Mouse (Mus musculus) intestine, embryonic 16.5 days (tissue): ENCODE measurements at regions not wholly inside any gene's neighbourhood (a gene's known extent, or its start where the extent isn't known, plus 50 kb on each side); places are given as distances from the start of the nearest gene placed in this dataset.

ENCODE experiments used
- ATAC-seq: fragments of 200-750 bp; cut with Nextera tagmentation; 2 replicates; pipeline ENCODE4 v1.8.0; 2017; ENCODE audit warnings: moderate TSS enrichment, moderate library complexity
- H3K27ac ChIP-seq: fragments of 300-500 bp; sonication (generic); 2 replicates; pipeline ENCODE4 v1.5.1; 2014; ENCODE audit warnings: mild to moderate bottlenecking, low read length
- H3K27me3 ChIP-seq: fragments of 300-500 bp; sonication (generic); replicated peaks from 2 replicates; pipeline ENCODE4 v1.6.1; 2014; ENCODE audit warnings: low read length, control low read depth, mixed read lengths; ENCODE audit not compliant: control insufficient read depth, insufficient read depth
- H3K36me3 ChIP-seq: fragments of 300-500 bp; sonication (generic); 2 replicates; pipeline ENCODE4 v1.6.1; 2014; ENCODE audit warnings: low read length, control low read depth; ENCODE audit not compliant: control insufficient read depth, insufficient read depth
- H3K4me1 ChIP-seq: fragments of 300-500 bp; sonication (generic); 2 replicates; pipeline ENCODE4 v1.6.1; 2014; ENCODE audit warnings: low read length, control low read depth, mixed read lengths; ENCODE audit not compliant: control insufficient read depth, insufficient read depth
- H3K4me2 ChIP-seq: fragments of 300-500 bp; sonication (generic); 2 replicates; pipeline ENCODE4 v1.6.1; 2014; ENCODE audit warnings: low read depth, low read length, control low read depth
- H3K4me3 ChIP-seq: fragments of 300-500 bp; sonication (generic); 2 replicates; pipeline ENCODE4 v1.5.1; 2014; ENCODE audit warnings: mild to moderate bottlenecking, low read length
- H3K9ac ChIP-seq: fragments of 300-500 bp; sonication (generic); 2 replicates; pipeline ENCODE4 v1.6.1; 2014; ENCODE audit warnings: low read depth, low read length
- H3K9me3 ChIP-seq: fragments of 300-500 bp; sonication (generic); 2 replicates; pipeline ENCODE4 v1.6.1; 2016; ENCODE audit warnings: low read length, control low read depth; ENCODE audit not compliant: control insufficient read depth
- WGBS: fragments of 180-500 bp; shearing (Covaris S2); extraction: QIAGEN DNeasy Blood & Tissue Kit; methylation state at CpG from one replicate; pipeline ENCODE4 v1.1.7; 2014; 5-methylcytosine and 5-hydroxymethylcytosine counted together

DNA sequence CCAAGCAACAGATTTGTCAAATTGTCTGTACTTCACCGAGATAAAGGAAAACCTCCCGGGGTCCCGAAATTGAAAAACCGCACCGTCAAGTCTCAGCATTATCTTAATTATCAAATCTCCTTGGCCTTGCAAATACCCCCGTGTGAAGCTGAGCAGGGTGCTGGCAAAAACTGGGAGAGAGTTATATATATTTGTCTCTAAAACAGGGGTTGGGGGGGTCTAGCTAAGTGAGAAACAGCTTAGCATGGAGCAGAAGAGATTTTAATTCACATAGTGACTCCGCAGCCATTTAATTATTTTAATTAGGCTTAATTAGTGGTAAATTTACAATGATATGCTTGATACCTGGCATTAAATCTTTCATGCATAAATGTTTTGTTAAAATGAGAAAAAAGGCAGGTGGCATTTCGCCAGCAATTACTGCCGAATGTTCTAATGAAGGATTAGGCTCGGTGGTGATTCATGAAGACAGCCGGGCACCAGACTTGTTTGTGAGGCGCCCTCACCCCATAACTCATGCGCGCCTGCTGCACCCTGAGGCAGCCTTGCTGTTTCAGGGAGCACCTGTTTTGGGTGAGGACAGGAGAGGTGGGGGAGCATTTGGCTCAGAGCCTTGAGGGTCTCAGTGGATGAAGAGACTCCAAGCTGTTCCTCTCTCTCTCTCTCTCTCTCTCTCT is 138.2 kb downstream of the Tle3 start:
- Histone ChIP-seq H3K4me3 (no peak overlapping the region), H3K36me3 (no peaks in the 10 kb centered on the region), H3K27ac (no peak overlapping the region), H3K9me3 (no peaks in the 10 kb centered on the region), H3K9ac (no peak overlapping the region), H3K4me1 (0 out of 2 replicates have a peak, but pooled peaks cover 2% of the 10 kb centered on the region), H3K4me2 (no peak overlapping the region), H3K27me3 (peaks cover 11% of the 10 kb centered on the region; the same call in 1 of the 2 replicates)
- no peak for ATAC-seq
- WGBS, result 40% methylated on average over 14 of the region's 14 CpGs

DNA sequence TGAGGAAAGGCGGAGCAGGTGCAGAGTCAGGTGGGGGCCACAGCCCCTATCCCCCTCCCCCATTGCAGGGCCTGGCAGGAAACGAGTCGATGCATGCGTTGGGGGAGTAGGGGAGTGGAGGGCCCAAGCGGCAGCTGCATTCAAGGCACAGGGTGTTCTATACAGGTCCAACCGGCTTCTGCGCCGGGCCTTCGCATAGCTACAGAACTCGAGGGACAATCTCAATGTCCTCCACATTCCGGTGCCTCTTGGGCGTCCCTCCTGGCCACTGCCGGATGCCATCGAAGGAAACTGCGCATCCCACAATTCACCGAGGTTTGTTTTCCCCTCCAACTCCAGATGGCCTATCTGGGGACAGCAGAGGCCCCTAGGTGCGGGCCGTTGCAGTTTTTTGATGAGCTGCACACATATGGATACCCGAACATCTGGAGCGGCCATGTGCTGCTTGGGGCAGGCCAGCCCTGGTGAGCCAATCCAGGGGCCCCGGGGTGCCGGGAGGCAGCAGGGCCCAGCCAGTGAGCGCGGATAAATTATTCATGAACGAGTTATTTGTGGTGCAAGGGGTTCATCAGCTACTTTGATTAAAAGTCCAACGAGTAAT is 137.5 kb downstream of the Tle3 start:
- WGBS, result 18% methylated on average over 26 of the region's 26 CpGs
- Histone ChIP-seq H3K9ac (no peak overlapping the region), H3K27me3 (peaks cover 11% of the 10 kb centered on the region; the same call in 1 of the 2 replicates), H3K4me2 (no peak overlapping the region), H3K4me1 (0 out of 2 replicates have a peak, but pooled peaks cover 2% of the 10 kb centered on the region), H3K36me3 (no peaks in the 10 kb centered on the region), H3K9me3 (no peaks in the 10 kb centered on the region), H3K27ac (no peak overlapping the region), H3K4me3 (no peak overlapping the region)
- no peak for ATAC-seq

DNA sequence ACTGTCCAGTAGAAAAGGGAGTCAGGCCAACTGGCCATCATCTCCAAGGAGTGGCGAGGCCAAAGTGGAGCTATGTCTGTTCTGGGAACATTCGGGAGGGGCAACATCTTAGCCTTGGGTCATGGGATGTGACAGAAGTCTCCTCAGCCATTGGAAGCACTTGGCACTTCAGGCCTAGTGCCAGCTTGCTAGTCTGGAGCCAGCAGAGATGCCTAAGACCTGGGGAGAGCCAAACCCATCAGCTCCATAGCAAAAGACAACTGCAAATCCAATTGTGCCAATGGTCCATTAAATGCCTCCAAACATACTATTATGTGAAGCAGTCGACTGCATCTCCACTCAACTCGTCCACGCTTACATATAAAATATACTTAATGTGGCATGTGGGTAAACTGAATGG is 136.9 kb downstream of the Tle3 start:
- WGBS, result 81% methylated on average over 5 of the region's 5 CpGs
- no peak overlapping the region for H3K4me2 ChIP-seq

DNA sequence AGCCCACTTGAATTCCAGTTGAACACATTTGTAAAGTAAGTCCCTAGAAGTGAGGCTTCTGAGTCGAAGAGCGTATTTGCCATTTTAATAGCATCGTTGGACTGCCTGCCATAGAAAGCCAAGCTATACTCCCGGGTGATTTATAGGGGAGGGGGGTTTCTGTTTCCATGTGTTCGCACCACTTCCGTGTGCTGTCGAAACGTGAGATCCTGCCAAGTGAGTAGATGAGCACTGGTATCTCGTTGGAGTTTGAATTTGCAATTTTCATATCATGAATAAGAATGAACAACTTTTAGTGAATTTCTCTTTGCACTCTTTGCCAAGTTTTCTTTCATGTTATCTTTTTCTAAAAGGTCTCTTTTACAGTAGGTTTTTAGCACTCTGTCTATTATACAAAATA is 128.7 kb downstream of the Tle3 start:
- H3K36me3 ChIP-seq, result no peaks in the 10 kb centered on the region
- ATAC-seq, result no peak
- H3K4me3 ChIP-seq, result no peak overlapping the region
- H3K27me3 ChIP-seq, result no peaks in the 10 kb centered on the region
- no peak overlapping the region for H3K4me2 ChIP-seq
- H3K4me1 ChIP-seq, result no peaks in the 10 kb centered on the region
- H3K9ac ChIP-seq, result no peak overlapping the region
- WGBS, result 76% methylated on average over 9 of the region's 9 CpGs
- no peak overlapping the region for H3K27ac ChIP-seq
- H3K9me3 ChIP-seq, result no peaks in the 10 kb centered on the region

More for the DNA sequence above, 136.9 kb downstream of the Tle3 start:
- Histone ChIP-seq H3K4me1 (0 out of 2 replicates have a peak, but pooled peaks cover 2% of the 10 kb centered on the region), H3K27ac (no peak overlapping the region), H3K9ac (no peak overlapping the region), H3K27me3 (peaks cover 11% of the 10 kb centered on the region; the same call in 1 of the 2 replicates), H3K4me3 (no peak overlapping the region), H3K9me3 (no peaks in the 10 kb centered on the region), H3K36me3 (no peaks in the 10 kb centered on the region)
- ATAC-seq, result no peak

DNA sequence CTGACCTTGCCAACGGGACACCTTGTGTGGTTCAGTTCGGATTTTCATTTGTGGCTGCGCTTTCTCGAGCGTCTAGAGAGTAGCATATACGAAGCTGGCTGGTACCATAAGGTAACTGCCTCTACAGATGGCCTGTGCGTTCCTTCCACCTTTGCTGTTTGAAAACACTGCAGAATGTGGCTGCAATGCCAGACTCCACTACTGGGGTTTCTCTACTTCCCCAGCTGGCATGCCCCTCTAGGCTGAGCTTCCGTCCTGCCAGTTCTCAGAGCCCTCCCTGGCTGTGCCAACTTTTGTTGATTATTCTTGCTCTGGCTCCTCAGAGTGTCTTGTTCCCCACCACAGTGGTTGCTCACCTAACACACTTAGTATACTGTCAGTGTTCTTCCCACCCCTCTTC is 120.7 kb downstream of the Tle3 start:
- Histone ChIP-seq H3K4me3 (no peak overlapping the region), H3K9me3 (no peaks in the 10 kb centered on the region), H3K36me3 (no peaks in the 10 kb centered on the region), H3K27ac (no peak overlapping the region), H3K4me2 (no peak overlapping the region), H3K4me1 (no peaks in the 10 kb centered on the region), H3K9ac (no peak overlapping the region), H3K27me3 (no peaks in the 10 kb centered on the region)
- ATAC-seq, result no peak
- 65% methylated on average over 8 of the region's 8 CpGs for WGBS

DNA sequence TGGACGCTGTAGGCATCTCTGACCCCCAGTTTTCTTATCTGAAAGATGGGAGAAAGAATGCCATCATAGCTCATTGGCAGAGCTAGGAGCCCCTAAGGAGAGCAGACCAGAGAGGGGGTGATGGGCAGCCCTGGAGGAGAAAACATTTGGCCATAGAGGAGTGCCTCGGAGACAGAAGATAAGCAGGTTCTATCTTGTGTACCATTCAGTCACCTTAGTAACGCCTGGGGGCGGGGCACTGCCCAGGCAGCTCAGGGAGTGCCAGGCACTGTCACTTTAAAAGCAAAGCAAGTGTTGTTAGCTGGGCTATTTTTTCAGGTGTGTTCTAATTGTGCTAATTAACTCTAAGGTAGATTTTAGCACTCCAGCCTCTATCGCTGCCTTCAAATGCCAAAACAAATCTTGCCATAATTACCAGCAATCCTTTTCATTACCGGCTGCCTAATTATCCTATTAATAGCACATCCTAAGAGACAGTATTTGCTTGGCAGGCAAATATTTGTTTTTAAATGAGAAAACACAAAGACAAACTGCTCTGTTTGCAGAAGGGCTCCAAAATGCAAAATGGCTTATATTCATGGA is 119.1 kb downstream of the Tle3 start:
- Histone ChIP-seq H3K27ac (no peak overlapping the region), H3K4me2 (no peak overlapping the region), H3K4me3 (no peak overlapping the region), H3K9ac (no peak overlapping the region), H3K36me3 (no peaks in the 10 kb centered on the region), H3K4me1 (no peaks in the 10 kb centered on the region), H3K27me3 (no peaks in the 10 kb centered on the region), H3K9me3 (no peaks in the 10 kb centered on the region)
- ATAC-seq, result peak; percentile 42; the same call in 1 of the 2 replicates
- WGBS, result 34% methylated on average over 6 of the region's 6 CpGs

DNA sequence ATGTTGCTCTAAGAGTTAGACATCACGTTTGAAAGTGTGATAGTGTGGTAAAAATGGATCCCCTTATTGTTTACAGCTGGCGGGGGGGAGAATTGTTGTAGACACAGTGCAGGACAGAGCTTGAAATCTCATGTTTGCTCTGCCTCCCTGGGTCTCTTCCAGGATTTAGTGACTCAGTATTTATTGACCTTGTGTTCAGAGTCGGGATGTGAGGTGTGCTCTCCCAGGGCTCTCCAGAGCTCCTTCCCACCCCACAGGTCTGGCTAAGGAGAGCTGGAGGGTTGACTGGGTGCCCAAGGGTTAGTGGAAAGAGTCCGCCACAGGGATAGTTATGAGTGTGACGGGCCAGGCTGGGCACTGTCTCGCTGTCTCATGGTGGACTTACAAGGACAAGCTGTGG is 117.8 kb downstream of the Tle3 start:
- H3K4me1 ChIP-seq, result no peaks in the 10 kb centered on the region
- 59% methylated on average over 6 of the region's 6 CpGs for WGBS
- ATAC-seq, result no peak

DNA sequence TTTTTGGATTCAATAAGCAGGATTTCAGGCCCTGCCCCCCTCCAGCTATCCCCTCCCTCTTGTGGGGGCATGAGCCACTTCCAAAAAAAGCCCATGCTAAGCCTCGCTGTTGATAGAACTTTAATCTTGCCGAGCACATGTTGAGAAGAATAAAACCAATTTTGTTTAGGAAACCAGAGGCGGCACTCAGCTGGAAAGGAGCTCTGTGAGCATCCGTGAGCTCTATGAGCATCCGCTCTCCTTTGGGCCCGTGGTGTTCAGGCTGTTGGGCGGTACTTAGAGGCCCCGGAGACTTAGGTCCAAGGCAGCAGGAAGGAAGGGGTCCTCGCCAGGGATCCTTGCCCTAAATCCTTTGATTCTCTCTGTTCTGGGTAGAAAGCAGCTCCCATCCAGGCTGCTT is 117.0 kb downstream of the Tle3 start:
- no peak overlapping the region for H3K4me2 ChIP-seq

More for the DNA sequence above, 117.8 kb downstream of the Tle3 start:
- H3K27me3 ChIP-seq, result no peaks in the 10 kb centered on the region
- no peaks in the 10 kb centered on the region for H3K9me3 ChIP-seq
- H3K4me3 ChIP-seq, result no peak overlapping the region
- H3K9ac ChIP-seq, result no peak overlapping the region
- no peak overlapping the region for H3K27ac ChIP-seq
- H3K4me2 ChIP-seq, result no peak overlapping the region
- no peaks in the 10 kb centered on the region for H3K36me3 ChIP-seq

DNA sequence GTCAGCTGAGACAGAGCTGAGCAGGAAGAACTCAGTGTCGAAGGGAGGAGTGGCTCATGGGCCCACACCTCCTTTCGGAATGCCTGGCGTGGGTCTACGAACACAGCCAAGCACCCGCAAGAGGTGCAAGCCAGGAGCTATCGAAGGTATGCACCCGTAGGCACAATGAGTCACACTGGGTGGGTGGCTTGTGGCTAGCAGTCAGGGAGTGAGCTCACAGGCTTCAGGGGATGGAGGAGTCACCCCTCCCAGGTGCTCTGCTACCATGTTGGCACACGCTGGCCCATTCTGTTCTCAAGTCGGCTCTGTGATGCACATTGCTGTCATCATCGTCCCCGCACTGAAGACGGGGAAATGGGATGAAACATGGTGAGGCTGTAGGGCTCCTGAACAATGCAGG is 115.7 kb downstream of the Tle3 start:
- 89% methylated on average over 12 of the region's 12 CpGs for WGBS
- Histone ChIP-seq H3K4me1 (no peaks in the 10 kb centered on the region), H3K27me3 (no peaks in the 10 kb centered on the region), H3K4me3 (no peak overlapping the region), H3K36me3 (no peaks in the 10 kb centered on the region), H3K9me3 (no peaks in the 10 kb centered on the region), H3K9ac (no peak overlapping the region), H3K4me2 (no peak overlapping the region), H3K27ac (no peak overlapping the region)
- no peak for ATAC-seq

More for the DNA sequence above, 117.0 kb downstream of the Tle3 start:
- ATAC-seq, result no peak
- Histone ChIP-seq H3K27ac (no peak overlapping the region), H3K9me3 (no peaks in the 10 kb centered on the region), H3K4me3 (no peak overlapping the region), H3K9ac (no peak overlapping the region), H3K36me3 (no peaks in the 10 kb centered on the region), H3K4me1 (no peaks in the 10 kb centered on the region), H3K27me3 (no peaks in the 10 kb centered on the region)
- WGBS, result 39% methylated on average over 9 of the region's 9 CpGs
